Mouse (Mus musculus): ENCODE results near the gene Fam234b.

GRCm38 (mm10) chr6:135276474-135277295 lies 78.9 kb downstream of the Fam234b start:
- TF ChIP-seq CTCF (IDR thresholded peaks at IDR 0.05; ENCODE audit: low read depth) (no peak), EP300 (IDR thresholded peaks at IDR 0.05; ENCODE audit: low read depth) (no peak)

Measured in liver, postnatal 0 days (tissue).